Mouse (Mus musculus) thymus, adult 2 months (tissue): ENCODE measurements around the gene Phf20.

Experiments used
- CTCF ChIP-seq: fragments of 200-500 bp; IDR thresholded peaks from 2 replicates; pipeline ENCODE4 v1.5.1; 2012; ENCODE audit warnings: mild to moderate bottlenecking, control low read depth, low read length, moderate library complexity, borderline replicate concordance; ENCODE audit not compliant: control insufficient read depth, poor library complexity, insufficient read depth; ENCODE audit errors: extremely low read depth
- POLR2A ChIP-seq: fragments of 200-500 bp; IDR thresholded peaks from 2 replicates; pipeline ENCODE4 v1.6.1; 2012; ENCODE audit warnings: mild to moderate bottlenecking, low read length, control low read depth, moderate library complexity; ENCODE audit not compliant: control insufficient read depth, poor library complexity, insufficient read depth; ENCODE audit errors: extremely low read depth

DNA sequence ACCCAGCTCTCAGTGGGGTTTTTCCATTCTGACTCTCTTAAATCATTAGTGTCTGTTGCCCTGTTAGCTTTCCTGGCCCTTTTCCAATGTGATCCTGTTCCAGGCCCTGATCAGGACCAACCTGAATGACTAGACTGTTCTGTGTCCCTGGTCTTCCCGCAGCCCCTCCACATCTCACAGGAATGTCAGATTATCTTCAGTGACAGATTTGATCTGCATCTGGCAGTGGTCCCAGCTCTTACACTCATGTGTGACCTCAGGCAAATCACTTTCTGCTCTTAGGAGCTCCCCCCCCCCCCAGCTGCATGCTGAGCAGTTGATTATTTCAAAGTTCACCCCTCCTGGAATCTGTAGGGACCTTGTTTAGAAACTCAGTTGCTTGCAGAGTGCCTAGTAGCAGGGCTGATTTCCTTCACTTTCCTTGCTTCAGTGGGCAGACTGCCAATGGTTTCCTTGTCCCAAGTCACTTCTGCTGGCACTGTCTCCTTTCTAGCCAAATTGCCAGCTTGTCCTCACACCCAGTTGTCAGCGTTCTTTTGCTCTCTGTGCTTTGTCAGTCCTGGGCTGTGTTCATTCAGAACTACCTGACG is 6.7 kb downstream of the Phf20 start:
- TF ChIP-seq POLR2A (no peak), CTCF (no peak)
